Mouse (Mus musculus): ENCODE results near the gene Tvp23b. TPM values are rescaled to one million over a fixed set of nuclear protein-coding genes. Genes with fewer than 3 reads are reported as not detected.

The Tvp23b gene
- polyA plus RNA-seq, 1 experiment from 2014 or later, result 82.0 TPM

DNA sequence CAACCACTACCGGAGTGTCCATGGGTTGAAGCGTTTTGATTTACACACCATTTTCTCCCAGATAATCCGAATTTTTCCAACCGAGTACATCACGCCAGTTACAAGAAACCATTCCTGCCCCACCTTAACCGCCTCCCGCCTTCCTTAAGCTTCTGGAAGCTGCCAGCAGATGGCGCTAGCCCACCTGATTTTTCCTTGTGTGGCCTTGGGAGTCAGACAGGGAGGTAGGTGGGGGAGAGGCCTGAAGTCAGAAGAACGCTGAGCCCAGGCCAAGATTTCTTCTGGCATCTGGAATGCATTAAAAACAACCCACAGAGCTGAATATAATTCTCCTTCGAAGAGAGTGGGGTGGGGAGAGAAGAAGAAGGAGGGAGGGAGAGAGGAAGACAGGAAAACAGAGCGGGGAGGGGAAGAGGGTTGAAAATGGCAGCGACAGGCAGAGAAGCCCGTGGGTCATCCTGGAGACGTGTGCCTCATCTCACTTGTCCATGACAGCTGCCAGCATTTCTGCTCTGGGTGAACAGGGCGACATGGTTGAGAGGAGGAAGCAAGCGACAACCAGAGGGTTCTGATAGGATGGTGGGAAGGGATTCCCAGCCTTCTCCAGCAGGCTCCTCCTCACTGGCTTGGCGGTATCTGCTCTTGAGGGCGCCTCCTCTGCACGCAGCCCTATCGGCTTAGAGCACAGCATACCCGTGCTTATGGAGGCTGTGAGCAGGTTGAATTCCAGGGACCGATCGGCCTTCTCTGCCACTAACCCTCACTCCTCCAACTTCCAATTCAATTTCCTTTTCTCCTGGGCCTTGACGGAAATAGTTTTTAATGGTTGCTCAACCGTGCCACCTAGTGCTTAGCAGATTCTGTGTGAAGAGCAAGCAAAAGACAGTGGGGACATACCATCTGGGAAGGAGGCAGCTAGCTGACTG is 42.1 kb downstream of the Tvp23b start:
- DNase-seq (ENCODE audit: low spot score) (peak; percentile 98), ATAC-seq (ENCODE audit: low read depth) (peak; percentile 92)
- Histone ChIP-seq H3K27me3 (replicated peaks; ENCODE audit: control insufficient read depth, insufficient read depth, low read length) (no peaks in the 10 kb centered on the region), H3K36me3 (ENCODE audit: control insufficient read depth, insufficient read depth, low read length) (no peaks in the 10 kb centered on the region), H3K9ac (ENCODE audit: low read depth, low read length) (peak overlapping the region; percentile 50), H3K4me3 (ENCODE audit: low read depth, low read length) (peak overlapping the region; percentile 18), H3K4me1 (ENCODE audit: control insufficient read depth, insufficient read depth, low read length) (0 out of 2 replicates have a peak, but pooled peaks cover 3% of the 10 kb centered on the region), H3K27ac (replicated peaks; ENCODE audit: low read depth, low read length) (peak overlapping the region; percentile 88), H3K4me2 (ENCODE audit: low read depth, low read length) (peak overlapping the region; percentile 48), H3K9me3 (ENCODE audit: control insufficient read depth, low read length) (peaks cover 9% of the 10 kb centered on the region)
- 11% methylated on average over 25 of the region's 25 CpGs for WGBS

DNA sequence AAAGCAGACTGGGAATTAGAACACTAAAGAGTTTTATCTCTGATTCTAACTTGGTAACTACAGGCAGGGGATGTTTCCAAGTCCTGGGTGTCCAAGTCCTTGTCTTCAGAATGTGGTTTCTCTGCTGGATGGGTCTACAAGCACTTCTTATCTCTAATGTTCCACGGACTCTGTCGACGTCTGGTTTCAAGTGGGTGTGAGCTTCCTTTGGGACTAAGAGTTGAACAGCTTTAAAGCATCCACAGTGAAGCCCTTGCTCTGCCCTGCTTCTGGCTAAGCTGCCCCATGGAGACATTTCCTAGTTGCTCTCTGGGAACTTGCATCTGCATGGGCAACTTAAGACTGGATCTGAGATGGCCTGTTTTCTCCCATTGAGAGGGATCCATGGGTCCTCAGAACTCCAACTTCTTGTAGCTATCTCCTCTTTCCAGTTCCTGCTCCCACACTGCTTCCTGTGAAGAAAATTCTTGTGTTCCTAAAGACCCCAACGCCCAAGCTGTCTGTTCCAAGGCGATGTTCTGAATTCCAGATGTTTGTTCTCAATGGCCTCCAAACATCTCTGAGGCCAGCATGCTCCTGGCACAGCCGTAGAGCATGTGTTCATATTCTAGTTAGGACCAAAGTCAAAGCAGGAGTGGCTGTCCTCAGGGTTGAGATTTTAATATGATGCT is 45.0 kb downstream of the Tvp23b start:
- 76% methylated on average over 6 of the region's 6 CpGs for WGBS
- Histone ChIP-seq H3K27me3 (replicated peaks; ENCODE audit: control insufficient read depth, insufficient read depth, low read length) (no peaks in the 10 kb centered on the region), H3K4me2 (ENCODE audit: low read depth, low read length) (no peak overlapping the region), H3K9me3 (ENCODE audit: control insufficient read depth, low read length) (peaks cover 5% of the 10 kb centered on the region), H3K27ac (replicated peaks; ENCODE audit: low read depth, low read length) (no peak overlapping the region), H3K4me3 (ENCODE audit: low read depth, low read length) (no peak overlapping the region), H3K9ac (ENCODE audit: low read depth, low read length) (no peak overlapping the region), H3K36me3 (ENCODE audit: control insufficient read depth, insufficient read depth, low read length) (no peaks in the 10 kb centered on the region), H3K4me1 (ENCODE audit: control insufficient read depth, insufficient read depth, low read length) (0 out of 2 replicates have a peak, but pooled peaks cover 3% of the 10 kb centered on the region)
- no peak for ATAC-seq (ENCODE audit: low read depth)
- no peak for DNase-seq (ENCODE audit: low spot score)

DNA sequence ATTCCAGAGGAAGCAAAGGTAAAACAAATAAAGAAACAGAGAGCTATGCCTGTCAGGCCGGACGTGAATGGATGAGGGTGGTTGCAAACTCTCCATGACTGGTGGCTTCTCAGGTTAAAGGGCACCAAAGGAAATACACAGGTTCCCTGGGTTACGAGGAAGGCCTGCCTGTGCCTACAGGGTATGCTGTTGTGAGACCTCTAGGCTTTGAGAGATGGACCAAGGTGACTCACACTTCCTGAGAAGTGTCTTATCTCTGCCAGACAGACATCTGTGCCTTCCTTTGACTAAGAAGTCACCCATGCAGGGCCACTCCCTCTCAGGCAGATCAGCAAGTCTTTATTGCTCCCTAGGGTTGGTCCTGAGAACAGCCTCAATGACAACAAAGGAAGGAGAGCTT is 50.5 kb downstream of the Tvp23b start:
- H3K27me3 ChIP-seq (replicated peaks; ENCODE audit: control insufficient read depth, insufficient read depth, low read length), result no peaks in the 10 kb centered on the region
- ATAC-seq (ENCODE audit: low read depth) (no peak), DNase-seq (ENCODE audit: low spot score) (no peak)
- H3K36me3 ChIP-seq (ENCODE audit: control insufficient read depth, insufficient read depth, low read length), result no peaks in the 10 kb centered on the region
- H3K9me3 ChIP-seq (ENCODE audit: control insufficient read depth, low read length), result no peaks in the 10 kb centered on the region
- WGBS, result 46% methylated on average over 3 of the region's 3 CpGs
- H3K4me1 ChIP-seq (ENCODE audit: control insufficient read depth, insufficient read depth, low read length), result no peaks in the 10 kb centered on the region
- no peak overlapping the region for H3K9ac ChIP-seq (ENCODE audit: low read depth, low read length)
- no peak overlapping the region for H3K27ac ChIP-seq (replicated peaks; ENCODE audit: low read depth, low read length)
- H3K4me3 ChIP-seq (ENCODE audit: low read depth, low read length), result no peak overlapping the region
- no peak overlapping the region for H3K4me2 ChIP-seq (ENCODE audit: low read depth, low read length)

DNA sequence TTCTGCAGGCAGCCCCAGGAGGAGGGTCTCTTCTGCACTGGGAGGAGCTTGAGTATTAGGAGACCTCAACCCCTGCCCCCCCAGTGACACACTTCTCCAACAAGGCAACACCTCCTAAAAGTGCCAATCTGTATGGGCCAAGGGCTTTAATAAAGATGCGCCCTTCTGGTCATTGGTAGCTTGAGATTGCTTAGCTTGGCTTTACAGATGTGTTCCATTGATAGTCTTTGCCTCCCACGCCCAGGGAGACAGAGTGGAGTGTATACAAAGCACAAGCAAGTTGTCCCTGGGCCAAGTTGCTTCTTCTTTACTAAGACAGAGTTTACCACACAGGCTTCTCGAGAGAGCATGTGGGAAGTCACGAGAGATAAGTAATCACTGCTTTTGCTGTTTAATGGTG is 51.3 kb downstream of the Tvp23b start:
- Histone ChIP-seq H3K9ac (ENCODE audit: low read depth, low read length) (no peak overlapping the region), H3K9me3 (ENCODE audit: control insufficient read depth, low read length) (no peaks in the 10 kb centered on the region), H3K36me3 (ENCODE audit: control insufficient read depth, insufficient read depth, low read length) (no peaks in the 10 kb centered on the region), H3K27me3 (replicated peaks; ENCODE audit: control insufficient read depth, insufficient read depth, low read length) (no peaks in the 10 kb centered on the region), H3K4me3 (ENCODE audit: low read depth, low read length) (no peak overlapping the region), H3K4me1 (ENCODE audit: control insufficient read depth, insufficient read depth, low read length) (no peaks in the 10 kb centered on the region), H3K27ac (replicated peaks; ENCODE audit: low read depth, low read length) (no peak overlapping the region), H3K4me2 (ENCODE audit: low read depth, low read length) (no peak overlapping the region)
- DNase-seq (ENCODE audit: low spot score), result no peak
- WGBS, result 87% methylated on average over 4 of the region's 4 CpGs
- no peak for ATAC-seq (ENCODE audit: low read depth)

DNA sequence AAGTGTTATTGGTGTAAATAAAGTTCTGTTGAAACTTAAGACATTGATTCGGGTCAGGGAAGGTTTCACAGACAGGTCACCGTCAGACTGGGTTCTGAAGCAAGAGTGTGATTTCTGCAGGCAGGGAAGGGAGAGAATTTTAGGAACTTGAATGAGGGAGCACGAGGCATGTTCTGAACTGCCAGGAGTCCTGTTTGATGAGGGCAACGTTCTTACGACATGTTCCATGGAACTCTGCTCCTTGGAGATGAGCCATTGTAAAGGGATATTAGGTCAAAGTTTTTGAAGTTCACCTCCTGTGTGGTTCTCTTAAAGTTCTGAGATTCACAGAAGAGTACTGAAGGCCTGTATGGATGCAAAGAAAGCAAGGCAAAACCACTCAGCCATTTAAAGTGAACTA is 51.9 kb downstream of the Tvp23b start:
- no peak overlapping the region for H3K4me2 ChIP-seq (ENCODE audit: low read depth, low read length)
- DNase-seq (ENCODE audit: low spot score) (no peak), ATAC-seq (ENCODE audit: low read depth) (no peak)
- no peaks in the 10 kb centered on the region for H3K27me3 ChIP-seq (replicated peaks; ENCODE audit: control insufficient read depth, insufficient read depth, low read length)
- no peak overlapping the region for H3K9ac ChIP-seq (ENCODE audit: low read depth, low read length)
- 66% methylated on average over 5 of the region's 5 CpGs for WGBS
- H3K9me3 ChIP-seq (ENCODE audit: control insufficient read depth, low read length), result no peaks in the 10 kb centered on the region
- H3K4me3 ChIP-seq (ENCODE audit: low read depth, low read length), result no peak overlapping the region
- H3K4me1 ChIP-seq (ENCODE audit: control insufficient read depth, insufficient read depth, low read length), result no peaks in the 10 kb centered on the region
- no peak overlapping the region for H3K27ac ChIP-seq (replicated peaks; ENCODE audit: low read depth, low read length)
- H3K36me3 ChIP-seq (ENCODE audit: control insufficient read depth, insufficient read depth, low read length), result no peaks in the 10 kb centered on the region

DNA sequence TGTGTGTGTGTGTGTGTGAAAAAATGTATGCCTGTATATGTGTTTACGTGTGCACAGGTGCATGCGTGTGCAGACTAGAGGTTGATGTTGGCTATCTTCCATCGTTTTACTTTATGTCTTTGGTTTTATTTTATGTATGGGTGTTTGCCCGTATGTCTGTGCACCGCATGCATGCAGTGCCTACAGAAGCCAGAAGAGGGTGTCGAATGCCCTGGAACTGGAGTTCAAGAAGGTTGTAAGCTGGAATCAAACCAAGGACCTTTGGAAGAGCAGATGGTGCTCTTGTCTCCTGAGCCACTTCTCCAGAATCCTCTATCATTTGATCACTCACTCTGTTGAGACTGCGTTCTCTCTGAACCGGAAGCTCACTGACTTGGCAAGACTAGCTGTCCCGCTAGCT is 53.8 kb downstream of the Tvp23b start:
- no peak overlapping the region for H3K4me3 ChIP-seq (ENCODE audit: low read depth, low read length)
- H3K4me1 ChIP-seq (ENCODE audit: control insufficient read depth, insufficient read depth, low read length), result no peaks in the 10 kb centered on the region
- no peaks in the 10 kb centered on the region for H3K27me3 ChIP-seq (replicated peaks; ENCODE audit: control insufficient read depth, insufficient read depth, low read length)
- H3K9me3 ChIP-seq (ENCODE audit: control insufficient read depth, low read length), result no peaks in the 10 kb centered on the region
- no peak overlapping the region for H3K27ac ChIP-seq (replicated peaks; ENCODE audit: low read depth, low read length)
- no peak overlapping the region for H3K9ac ChIP-seq (ENCODE audit: low read depth, low read length)
- ATAC-seq (ENCODE audit: low read depth) (no peak), DNase-seq (ENCODE audit: low spot score) (no peak)
- no peak overlapping the region for H3K4me2 ChIP-seq (ENCODE audit: low read depth, low read length)
- WGBS, result 90% methylated on average over 9 of the region's 9 CpGs
- no peaks in the 10 kb centered on the region for H3K36me3 ChIP-seq (ENCODE audit: control insufficient read depth, insufficient read depth, low read length)

DNA sequence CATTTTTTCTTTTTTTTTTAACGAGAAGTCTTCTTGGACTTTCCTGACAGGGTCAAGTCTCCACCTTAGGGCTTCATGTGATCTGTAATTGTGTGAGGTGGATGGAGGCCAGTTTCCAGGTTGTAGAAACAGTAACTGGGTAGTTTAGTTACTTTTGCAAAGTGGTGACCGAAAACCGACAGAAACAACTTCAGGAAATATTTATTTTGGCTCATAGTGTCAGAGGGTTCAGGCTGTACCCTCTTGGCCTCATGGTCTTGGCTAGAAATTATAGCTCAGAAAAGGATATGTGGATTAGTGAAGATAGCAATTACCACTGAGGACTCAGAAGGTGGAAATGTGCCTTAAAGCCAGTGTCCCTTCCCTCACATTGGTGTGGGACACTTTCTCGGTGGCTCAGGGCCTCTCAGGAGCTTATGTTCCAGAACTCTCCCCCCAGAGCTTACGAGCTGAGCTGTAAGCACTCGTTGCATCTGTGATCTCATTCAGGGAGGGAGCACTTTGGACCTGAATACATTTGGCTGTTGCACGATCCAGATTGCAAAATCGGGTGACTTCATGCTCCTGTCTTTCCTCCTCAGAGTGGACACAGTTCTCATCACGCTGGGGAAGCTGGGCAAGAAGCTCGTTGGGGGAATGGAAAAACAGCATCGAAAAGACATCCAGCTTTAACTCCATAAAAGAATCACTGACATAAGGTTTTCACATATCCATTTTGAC is 55.7 kb downstream of the Tvp23b start:
- no peak for ATAC-seq (ENCODE audit: low read depth)
- no peaks in the 10 kb centered on the region for H3K9me3 ChIP-seq (ENCODE audit: control insufficient read depth, low read length)

DNA sequence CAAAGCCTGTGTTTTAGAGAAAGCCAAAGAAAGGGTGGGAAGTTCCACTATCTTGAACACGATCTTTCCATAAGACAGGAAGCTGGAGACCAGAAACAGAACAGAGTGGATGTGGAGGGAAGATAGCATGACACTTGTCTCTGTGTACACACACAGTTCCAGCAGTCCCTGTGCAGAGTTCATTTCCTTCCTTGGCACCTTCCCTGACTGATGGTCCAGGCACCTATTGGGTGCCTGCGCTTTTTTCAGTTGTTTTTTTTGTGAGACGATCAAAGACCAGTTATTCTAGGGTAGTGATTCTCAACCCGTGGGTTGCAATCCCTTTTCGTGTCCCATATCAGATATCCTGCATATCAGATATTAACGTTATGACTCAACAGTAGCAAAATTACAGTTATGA is 58.7 kb downstream of the Tvp23b start:
- no peak overlapping the region for H3K4me2 ChIP-seq (ENCODE audit: low read depth, low read length)
- 75% methylated on average over 6 of the region's 6 CpGs for WGBS
- no peaks in the 10 kb centered on the region for H3K9me3 ChIP-seq (ENCODE audit: control insufficient read depth, low read length)
- no peak overlapping the region for H3K27ac ChIP-seq (replicated peaks; ENCODE audit: low read depth, low read length)
- no peaks in the 10 kb centered on the region for H3K4me1 ChIP-seq (ENCODE audit: control insufficient read depth, insufficient read depth, low read length)
- no peaks in the 10 kb centered on the region for H3K27me3 ChIP-seq (replicated peaks; ENCODE audit: control insufficient read depth, insufficient read depth, low read length)
- DNase-seq (ENCODE audit: low spot score) (no peak), ATAC-seq (ENCODE audit: low read depth) (no peak)
- no peak overlapping the region for H3K9ac ChIP-seq (ENCODE audit: low read depth, low read length)
- H3K4me3 ChIP-seq (ENCODE audit: low read depth, low read length), result no peak overlapping the region
- H3K36me3 ChIP-seq (ENCODE audit: control insufficient read depth, insufficient read depth, low read length), result no peaks in the 10 kb centered on the region

More for the DNA sequence above, 55.7 kb downstream of the Tvp23b start:
- no peak for DNase-seq (ENCODE audit: low spot score)
- Histone ChIP-seq H3K4me1 (ENCODE audit: control insufficient read depth, insufficient read depth, low read length) (no peaks in the 10 kb centered on the region), H3K4me3 (ENCODE audit: low read depth, low read length) (no peak overlapping the region), H3K27ac (replicated peaks; ENCODE audit: low read depth, low read length) (no peak overlapping the region), H3K27me3 (replicated peaks; ENCODE audit: control insufficient read depth, insufficient read depth, low read length) (no peaks in the 10 kb centered on the region), H3K36me3 (ENCODE audit: control insufficient read depth, insufficient read depth, low read length) (no peaks in the 10 kb centered on the region), H3K4me2 (ENCODE audit: low read depth, low read length) (no peak overlapping the region), H3K9ac (ENCODE audit: low read depth, low read length) (no peak overlapping the region)
- 79% methylated on average over 11 of the region's 11 CpGs for whole genome bisulfite sequencing
